Mouse (Mus musculus): ENCODE results near the gene Mkln1. TPM values are rescaled to one million over a fixed set of nuclear protein-coding genes. Genes with fewer than 3 reads are reported as not detected.

Mkln1 gene
- polyA plus RNA-seq, 1 experiment, result 40.1 TPM

- Histone ChIP-seq H3K4me1 (replicated peaks; ENCODE audit: control insufficient read depth, insufficient read depth, low read length) (no peaks in the 10 kb centered on the region), H3K27me3 (ENCODE audit: control insufficient read depth, insufficient read depth, low read length) (no peaks in the 10 kb centered on the region), H3K27ac (ENCODE audit: control insufficient read depth, insufficient read depth, low read length) (no peak overlapping the region), H3K4me3 (ENCODE audit: control insufficient read depth, insufficient read depth, low read length) (no peak overlapping the region), H3K36me3 (ENCODE audit: control insufficient read depth, insufficient read depth, low read length) (no peaks in the 10 kb centered on the region)
- no peak for TF ChIP-seq CTCF (IDR thresholded peaks at IDR 0.05; ENCODE audit: borderline replicate concordance, control insufficient read depth, extremely low read depth, insufficient read depth, low read length, poor library complexity)
- TF ChIP-seq POLR2A (IDR thresholded peaks at IDR 0.05; ENCODE audit: control insufficient read depth, extremely low read depth, insufficient read depth, low read length, poor library complexity), result no peak
- 93% methylated on average over 1 of the region's 1 CpGs for WGBS
- no peak for DNase-seq
Measured at GRCm38 (mm10) chr6:31368559-31368958, 30.0 kb upstream of the Mkln1 start.

- WGBS, result 95% methylated on average over 3 of the region's 3 CpGs
- Histone ChIP-seq H3K4me3 (ENCODE audit: control insufficient read depth, insufficient read depth, low read length) (no peak overlapping the region), H3K27me3 (ENCODE audit: control insufficient read depth, insufficient read depth, low read length) (no peaks in the 10 kb centered on the region), H3K27ac (ENCODE audit: control insufficient read depth, insufficient read depth, low read length) (no peak overlapping the region), H3K36me3 (ENCODE audit: control insufficient read depth, insufficient read depth, low read length) (no peaks in the 10 kb centered on the region), H3K4me1 (replicated peaks; ENCODE audit: control insufficient read depth, insufficient read depth, low read length) (no peaks in the 10 kb centered on the region)
- TF ChIP-seq CTCF (IDR thresholded peaks at IDR 0.05; ENCODE audit: borderline replicate concordance, control insufficient read depth, extremely low read depth, insufficient read depth, low read length, poor library complexity) (no peak), POLR2A (IDR thresholded peaks at IDR 0.05; ENCODE audit: control insufficient read depth, extremely low read depth, insufficient read depth, low read length, poor library complexity) (no peak)
- no peak for DNase-seq
Measured at GRCm38 (mm10) chr6:31369875-31370274, 28.7 kb upstream of the Mkln1 start.

- Histone ChIP-seq H3K4me3 (ENCODE audit: control insufficient read depth, insufficient read depth, low read length) (no peak overlapping the region), H3K27ac (ENCODE audit: control insufficient read depth, insufficient read depth, low read length) (no peak overlapping the region), H3K27me3 (ENCODE audit: control insufficient read depth, insufficient read depth, low read length) (no peaks in the 10 kb centered on the region), H3K4me1 (replicated peaks; ENCODE audit: control insufficient read depth, insufficient read depth, low read length) (no peaks in the 10 kb centered on the region), H3K36me3 (ENCODE audit: control insufficient read depth, insufficient read depth, low read length) (no peaks in the 10 kb centered on the region)
- no peak for TF ChIP-seq POLR2A (IDR thresholded peaks at IDR 0.05; ENCODE audit: control insufficient read depth, extremely low read depth, insufficient read depth, low read length, poor library complexity)
- DNase-seq, result no peak
- 92% methylated on average over 14 of the region's 14 CpGs for WGBS
Measured at GRCm38 (mm10) chr6:31370550-31371061, 27.9 kb upstream of the Mkln1 start.

GRCm38 (mm10) chr6:31371140-31371539, 27.4 kb upstream of the Mkln1 start:
- TF ChIP-seq CTCF (IDR thresholded peaks at IDR 0.05; ENCODE audit: borderline replicate concordance, control insufficient read depth, extremely low read depth, insufficient read depth, low read length, poor library complexity) (no peak), POLR2A (IDR thresholded peaks at IDR 0.05; ENCODE audit: control insufficient read depth, extremely low read depth, insufficient read depth, low read length, poor library complexity) (no peak)
- Histone ChIP-seq H3K27ac (ENCODE audit: control insufficient read depth, insufficient read depth, low read length) (no peak overlapping the region), H3K4me3 (ENCODE audit: control insufficient read depth, insufficient read depth, low read length) (no peak overlapping the region), H3K36me3 (ENCODE audit: control insufficient read depth, insufficient read depth, low read length) (no peaks in the 10 kb centered on the region), H3K4me1 (replicated peaks; ENCODE audit: control insufficient read depth, insufficient read depth, low read length) (no peaks in the 10 kb centered on the region), H3K27me3 (ENCODE audit: control insufficient read depth, insufficient read depth, low read length) (no peaks in the 10 kb centered on the region)
- no peak for DNase-seq
- 89% methylated on average over 3 of the region's 3 CpGs for WGBS

- H3K27ac ChIP-seq (ENCODE audit: control insufficient read depth, insufficient read depth, low read length), result no peak overlapping the region
- DNase-seq, result no peak
- 79% methylated on average over 3 of the region's 3 CpGs for WGBS
- no peaks in the 10 kb centered on the region for H3K4me1 ChIP-seq (replicated peaks; ENCODE audit: control insufficient read depth, insufficient read depth, low read length)
- H3K27me3 ChIP-seq (ENCODE audit: control insufficient read depth, insufficient read depth, low read length), result no peaks in the 10 kb centered on the region
- no peak overlapping the region for H3K4me3 ChIP-seq (ENCODE audit: control insufficient read depth, insufficient read depth, low read length)
- H3K36me3 ChIP-seq (ENCODE audit: control insufficient read depth, insufficient read depth, low read length), result no peaks in the 10 kb centered on the region
- TF ChIP-seq POLR2A (IDR thresholded peaks at IDR 0.05; ENCODE audit: control insufficient read depth, extremely low read depth, insufficient read depth, low read length, poor library complexity) (no peak), CTCF (IDR thresholded peaks at IDR 0.05; ENCODE audit: borderline replicate concordance, control insufficient read depth, extremely low read depth, insufficient read depth, low read length, poor library complexity) (no peak)
Measured at GRCm38 (mm10) chr6:31372620-31373019, 25.9 kb upstream of the Mkln1 start.

- Histone ChIP-seq H3K27me3 (ENCODE audit: control insufficient read depth, insufficient read depth, low read length) (no peaks in the 10 kb centered on the region), H3K4me1 (replicated peaks; ENCODE audit: control insufficient read depth, insufficient read depth, low read length) (no peaks in the 10 kb centered on the region), H3K36me3 (ENCODE audit: control insufficient read depth, insufficient read depth, low read length) (no peaks in the 10 kb centered on the region), H3K27ac (ENCODE audit: control insufficient read depth, insufficient read depth, low read length) (no peak overlapping the region), H3K4me3 (ENCODE audit: control insufficient read depth, insufficient read depth, low read length) (no peak overlapping the region)
- WGBS, result 76% methylated on average over 6 of the region's 6 CpGs
- DNase-seq, result no peak
- TF ChIP-seq CTCF (IDR thresholded peaks at IDR 0.05; ENCODE audit: borderline replicate concordance, control insufficient read depth, extremely low read depth, insufficient read depth, low read length, poor library complexity) (no peak), POLR2A (IDR thresholded peaks at IDR 0.05; ENCODE audit: control insufficient read depth, extremely low read depth, insufficient read depth, low read length, poor library complexity) (no peak)
Measured at GRCm38 (mm10) chr6:31373084-31373673, 25.4 kb upstream of the Mkln1 start.

GRCm38 (mm10) chr6:31382989-31383388, 15.5 kb upstream of the Mkln1 start:
- no peak for DNase-seq
- no peaks in the 10 kb centered on the region for H3K4me1 ChIP-seq (replicated peaks; ENCODE audit: control insufficient read depth, insufficient read depth, low read length)
- TF ChIP-seq CTCF (IDR thresholded peaks at IDR 0.05; ENCODE audit: borderline replicate concordance, control insufficient read depth, extremely low read depth, insufficient read depth, low read length, poor library complexity) (no peak), POLR2A (IDR thresholded peaks at IDR 0.05; ENCODE audit: control insufficient read depth, extremely low read depth, insufficient read depth, low read length, poor library complexity) (no peak)
- no peak overlapping the region for H3K4me3 ChIP-seq (ENCODE audit: control insufficient read depth, insufficient read depth, low read length)
- H3K27ac ChIP-seq (ENCODE audit: control insufficient read depth, insufficient read depth, low read length), result no peak overlapping the region
- H3K27me3 ChIP-seq (ENCODE audit: control insufficient read depth, insufficient read depth, low read length), result no peaks in the 10 kb centered on the region
- WGBS, result 87% methylated on average over 7 of the region's 7 CpGs
- H3K36me3 ChIP-seq (ENCODE audit: control insufficient read depth, insufficient read depth, low read length), result no peaks in the 10 kb centered on the region

Data from thymus, adult 2 months (tissue).